Mouse (Mus musculus): Measurements from ENCODE around the gene Trabd2b.

DNA sequence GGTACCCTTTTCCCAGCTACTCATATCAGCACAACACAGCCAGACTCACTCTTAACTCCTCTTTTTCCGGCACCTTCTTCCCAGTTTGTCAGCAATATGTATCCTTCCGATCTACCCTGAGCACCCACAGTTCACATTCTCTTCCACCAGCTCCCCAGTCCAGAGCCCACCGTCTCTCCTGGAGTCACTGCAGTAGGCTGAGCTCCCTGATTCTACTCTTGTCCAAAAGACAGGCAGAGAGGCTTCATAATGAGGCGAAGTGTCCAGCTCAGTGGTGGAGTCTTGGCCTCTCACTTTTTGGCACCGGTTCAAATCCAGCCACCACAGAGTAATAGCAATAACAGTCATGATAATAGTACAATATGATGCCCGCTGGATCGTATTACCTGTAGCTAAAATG, 133.5 kb downstream of the Trabd2b start:
- TF ChIP-seq POLR2A (IDR thresholded peaks at IDR 0.05; ENCODE audit: borderline replicate concordance, extremely low read depth, low read depth, low read length) (no peak), CTCF (IDR thresholded peaks at IDR 0.05; ENCODE audit: insufficient read depth, low read length) (no peak)
